Mouse (Mus musculus) limb, embryonic 14.5 days (tissue): ENCODE measurements at regions not wholly inside any gene's neighbourhood (a gene's known extent, or its start where the extent isn't known, plus 50 kb on each side); places are given as distances from the start of the nearest gene placed in this dataset.

Experiments
- ATAC-seq: fragments of 200-750 bp; cut with Nextera tagmentation; 2 replicates; pipeline ENCODE4 v1.8.0; 2017; ENCODE audit warnings: low read depth, moderate number of reproducible peaks, moderate TSS enrichment; ENCODE audit not compliant: low FRiP score
- DNase-seq: peaks from one replicate; pipeline ENCODE4 v3.0.0-alpha.2; 2015; ENCODE audit warnings: low spot score
- H3K27ac ChIP-seq: fragments of 300-500 bp; sonication (generic); replicated peaks from 2 replicates; pipeline ENCODE4 v1.5.1; 2014; ENCODE audit warnings: low read depth, mild to moderate bottlenecking, low read length, moderate library complexity, mixed read lengths
- H3K27me3 ChIP-seq: fragments of 300-500 bp; sonication (generic); 2 replicates; pipeline ENCODE4 v1.6.1; 2014; ENCODE audit warnings: low read length, mixed read lengths; ENCODE audit not compliant: control insufficient read depth, insufficient read depth
- H3K36me3 ChIP-seq: fragments of 300-500 bp; sonication (generic); 2 replicates; pipeline ENCODE4 v1.6.1; 2014; ENCODE audit warnings: mild to moderate bottlenecking, low read length, moderate library complexity, mixed read lengths; ENCODE audit not compliant: control insufficient read depth, insufficient read depth
- H3K4me1 ChIP-seq: fragments of 300-500 bp; sonication (generic); 2 replicates; pipeline ENCODE4 v1.6.1; 2014; ENCODE audit warnings: antibody characterized with exemption, low read length, mixed read lengths; ENCODE audit not compliant: control insufficient read depth, insufficient read depth
- H3K4me2 ChIP-seq: fragments of 300-500 bp; sonication (generic); replicated peaks from 2 replicates; pipeline ENCODE4 v1.6.1; 2014; ENCODE audit warnings: low read depth, mild to moderate bottlenecking, low read length, moderate library complexity; ENCODE audit not compliant: severe bottlenecking
- H3K4me3 ChIP-seq: fragments of 300-500 bp; sonication (generic); replicated peaks from 2 replicates; pipeline ENCODE4 v1.5.1; 2014; ENCODE audit warnings: low read length
- H3K9ac ChIP-seq: fragments of 300-500 bp; sonication (generic); 2 replicates; pipeline ENCODE4 v1.6.1; 2014; ENCODE audit warnings: mild to moderate bottlenecking, low read depth, low read length, moderate library complexity; ENCODE audit not compliant: severe bottlenecking
- H3K9me3 ChIP-seq: fragments of 300-500 bp; sonication (generic); 2 replicates; pipeline ENCODE4 v1.6.1; 2016; ENCODE audit warnings: low read length; ENCODE audit not compliant: control insufficient read depth
- POLR2A ChIP-seq: fragments of 200-500 bp; IDR thresholded peaks from 2 replicates; pipeline ENCODE4 v1.8.0; 2012; ENCODE audit warnings: inconsistent platforms, mild to moderate bottlenecking, moderate library complexity, borderline replicate concordance; ENCODE audit not compliant: insufficient read depth, insufficient read length; ENCODE audit errors: extremely low read depth
- WGBS: fragments of 180-500 bp; shearing (Covaris S2); extraction: QIAGEN DNeasy Blood & Tissue Kit; methylation state at CpG from one replicate; pipeline ENCODE4 v1.1.7; 2014; 5-methylcytosine and 5-hydroxymethylcytosine counted together

DNA sequence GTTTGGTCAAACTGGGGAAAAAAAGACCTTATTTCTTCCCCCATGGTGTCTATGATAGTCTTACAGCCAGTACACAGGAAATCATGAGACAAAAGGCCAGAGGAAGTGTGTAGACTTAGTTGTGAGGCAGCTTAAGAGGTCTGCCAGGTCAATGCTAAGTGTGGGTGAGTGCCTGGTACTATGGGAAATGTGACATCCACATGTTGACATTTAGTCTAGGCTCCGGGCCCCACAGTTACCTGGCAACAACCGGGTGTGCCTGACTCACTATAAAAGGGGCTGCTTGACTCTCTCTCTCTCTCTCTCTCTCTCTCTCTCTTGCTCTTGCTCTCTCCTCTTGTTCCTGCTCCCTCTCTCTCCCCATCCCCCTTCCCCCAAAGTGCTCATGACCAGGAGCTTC lies 196.1 kb upstream of the Kit start:
- DNase-seq (no peak), ATAC-seq (no peak)
- WGBS, result 27% methylated on average over 2 of the region's 2 CpGs
- Histone ChIP-seq H3K4me1 (no peaks in the 10 kb centered on the region), H3K4me2 (no peak overlapping the region), H3K4me3 (no peak overlapping the region), H3K27ac (no peak overlapping the region), H3K36me3 (no peaks in the 10 kb centered on the region), H3K9ac (no peak overlapping the region), H3K9me3 (no peaks in the 10 kb centered on the region), H3K27me3 (no peaks in the 10 kb centered on the region)
- no peak for TF ChIP-seq POLR2A

DNA sequence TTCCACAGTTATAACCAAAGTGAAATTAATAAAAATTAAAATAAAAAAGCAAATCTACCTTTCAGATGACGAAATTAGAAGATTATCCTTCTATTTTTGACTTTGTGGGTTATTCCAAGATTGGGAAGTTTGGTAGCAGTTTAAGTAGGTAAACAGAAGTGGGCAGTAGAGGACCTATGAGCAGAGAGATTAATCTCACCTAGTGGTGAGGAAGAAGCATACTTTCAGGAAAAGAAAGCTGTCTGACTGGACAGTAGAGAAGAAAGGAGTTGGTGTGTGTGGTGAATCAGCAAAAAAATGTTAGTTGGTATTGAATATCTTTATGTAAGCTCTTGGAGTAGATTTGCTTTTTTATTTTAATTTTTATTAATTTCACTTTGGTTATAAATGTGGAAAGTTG lies 194.4 kb upstream of the Kit start:
- Histone ChIP-seq H3K4me3 (no peak overlapping the region), H3K4me2 (no peak overlapping the region), H3K9me3 (no peaks in the 10 kb centered on the region), H3K4me1 (no peaks in the 10 kb centered on the region), H3K27ac (no peak overlapping the region), H3K9ac (no peak overlapping the region), H3K27me3 (no peaks in the 10 kb centered on the region), H3K36me3 (no peaks in the 10 kb centered on the region)
- no peak for ATAC-seq
- no peak for DNase-seq
- no peak for TF ChIP-seq POLR2A
- 59% methylated on average over 1 of the region's 1 CpGs for WGBS

DNA sequence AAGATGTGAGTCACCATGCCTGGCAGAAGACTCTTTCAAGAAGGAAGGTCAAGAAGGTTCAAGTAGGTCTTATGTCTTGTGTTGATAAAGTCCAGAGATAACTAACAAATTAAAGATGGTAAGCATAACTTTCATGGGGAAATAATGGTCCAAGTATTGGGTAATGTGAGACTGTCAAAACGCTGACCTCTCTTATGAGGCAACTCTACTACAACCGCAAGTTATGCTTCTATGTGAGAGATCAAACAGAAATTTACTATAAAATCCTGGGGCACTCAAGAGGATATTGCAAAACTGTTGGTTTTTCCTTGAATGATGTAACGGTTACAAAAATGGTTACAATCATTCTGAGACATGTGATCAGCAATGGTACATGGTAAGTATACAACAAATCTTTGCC lies 192.6 kb upstream of the Kit start:
- WGBS, result 87% methylated on average over 3 of the region's 3 CpGs

DNA sequence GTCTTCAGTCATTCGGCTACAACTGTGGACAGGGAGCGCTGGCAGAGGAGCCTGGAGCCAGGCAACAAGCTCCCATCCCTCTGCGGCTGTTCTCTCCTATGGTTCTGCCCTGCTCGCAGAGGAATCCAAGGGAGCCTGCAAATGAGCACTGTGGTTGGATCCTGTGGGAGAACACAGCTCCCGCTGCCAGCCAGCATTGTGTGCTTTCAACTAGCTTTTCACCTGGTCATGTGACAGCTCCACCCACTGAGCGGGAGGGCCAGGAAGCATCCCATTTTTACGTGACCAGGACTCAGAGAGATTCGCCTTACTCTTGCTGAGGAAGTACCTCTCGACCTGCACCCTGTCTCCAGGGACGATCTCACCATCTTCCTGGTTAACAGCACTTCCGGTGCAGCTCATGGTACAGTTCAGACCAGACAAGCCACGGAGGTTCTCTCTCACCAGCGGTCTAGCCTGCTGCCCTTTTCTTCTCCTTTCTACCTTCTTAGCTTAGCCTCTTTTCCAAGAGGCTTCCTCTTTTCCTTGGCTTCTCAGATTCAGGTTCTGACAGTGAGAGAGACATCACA lies 186.7 kb upstream of the Kit start:
- Histone ChIP-seq H3K27me3 (no peaks in the 10 kb centered on the region), H3K9ac (no peak overlapping the region), H3K4me3 (no peak overlapping the region), H3K36me3 (no peaks in the 10 kb centered on the region), H3K4me1 (no peaks in the 10 kb centered on the region), H3K4me2 (no peak overlapping the region), H3K27ac (no peak overlapping the region), H3K9me3 (no peaks in the 10 kb centered on the region)
- no peak for TF ChIP-seq POLR2A
- WGBS, result 53% methylated on average over 13 of the region's 13 CpGs
- ATAC-seq (no peak), DNase-seq (no peak)

More for the DNA sequence above, 192.6 kb upstream of the Kit start:
- no peak overlapping the region for H3K9ac ChIP-seq
- H3K9me3 ChIP-seq, result no peaks in the 10 kb centered on the region
- H3K4me2 ChIP-seq, result no peak overlapping the region
- no peaks in the 10 kb centered on the region for H3K4me1 ChIP-seq
- H3K27ac ChIP-seq, result no peak overlapping the region
- DNase-seq (no peak), ATAC-seq (no peak)
- no peak overlapping the region for H3K4me3 ChIP-seq
- H3K27me3 ChIP-seq, result no peaks in the 10 kb centered on the region
- no peaks in the 10 kb centered on the region for H3K36me3 ChIP-seq
- no peak for TF ChIP-seq POLR2A

DNA sequence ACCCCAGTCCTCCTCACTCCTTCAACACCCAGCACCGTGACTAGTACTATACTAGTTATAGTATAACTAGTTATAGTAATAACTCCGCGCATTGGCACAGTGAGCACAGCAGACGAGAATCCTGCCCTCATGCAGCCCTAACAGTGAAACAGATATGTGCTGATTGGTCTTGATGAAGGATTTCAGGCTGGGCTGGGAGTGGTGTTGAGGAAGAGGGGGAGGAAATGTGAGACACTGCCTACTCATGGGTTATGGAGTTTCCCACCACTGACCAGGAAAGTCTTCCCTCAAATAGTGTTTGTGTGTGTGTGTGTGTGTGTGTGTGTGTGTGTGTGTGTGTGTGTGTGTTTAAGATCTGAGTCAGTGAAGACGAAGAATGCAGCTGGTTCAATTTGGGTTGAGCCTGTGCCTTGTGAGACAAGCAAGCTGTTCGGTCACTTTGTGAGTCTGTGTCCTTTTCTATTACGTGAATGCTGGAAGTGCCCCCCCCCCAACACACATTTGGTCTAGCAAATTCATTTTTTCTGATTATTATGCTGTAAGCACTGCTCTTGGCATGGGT lies 185.9 kb upstream of the Kit start:
- Histone ChIP-seq H3K27me3 (no peaks in the 10 kb centered on the region), H3K9me3 (no peaks in the 10 kb centered on the region), H3K4me1 (no peaks in the 10 kb centered on the region), H3K4me3 (no peak overlapping the region), H3K27ac (no peak overlapping the region), H3K36me3 (no peaks in the 10 kb centered on the region), H3K4me2 (no peak overlapping the region), H3K9ac (no peak overlapping the region)
- ATAC-seq, result no peak
- TF ChIP-seq POLR2A, result no peak
- WGBS, result 81% methylated on average over 6 of the region's 7 CpGs
- DNase-seq, result no peak

DNA sequence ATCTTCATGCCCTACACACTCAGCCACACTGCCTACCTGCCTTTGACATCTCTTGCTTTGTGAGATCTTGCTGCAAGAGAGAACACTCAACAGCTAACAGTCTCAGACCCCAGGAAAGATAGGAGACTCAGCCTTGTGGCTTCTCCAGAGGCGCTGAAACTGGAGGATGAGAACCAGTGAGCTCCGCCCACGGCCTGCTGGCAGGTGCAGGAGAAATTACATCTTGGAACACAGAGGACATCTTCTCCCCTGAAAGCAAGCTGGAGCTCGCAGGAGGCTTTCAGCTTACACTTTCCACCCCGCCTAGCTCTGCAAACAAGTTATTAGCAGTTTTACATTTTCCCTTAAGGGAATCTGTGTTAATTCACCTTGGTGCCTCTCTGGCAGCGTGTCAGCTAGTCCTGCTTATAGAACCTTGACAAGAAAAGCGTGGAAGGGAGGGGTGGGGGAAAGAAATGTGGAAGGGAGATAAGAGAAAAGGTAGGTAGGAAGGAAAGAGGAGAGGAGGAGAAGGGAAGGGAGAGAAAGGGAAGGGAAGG lies 185.2 kb upstream of the Kit start:
- Histone ChIP-seq H3K4me1 (no peaks in the 10 kb centered on the region), H3K36me3 (no peaks in the 10 kb centered on the region), H3K4me2 (no peak overlapping the region), H3K9ac (no peak overlapping the region), H3K27me3 (no peaks in the 10 kb centered on the region), H3K27ac (no peak overlapping the region), H3K4me3 (no peak overlapping the region), H3K9me3 (no peaks in the 10 kb centered on the region)
- DNase-seq (no peak), ATAC-seq (no peak)
- TF ChIP-seq POLR2A, result no peak
- WGBS, result 51% methylated on average over 7 of the region's 7 CpGs
